ENCODE assay signal across 17 mouse cellular contexts in genomic region chr14:73057764-73058163, GRCm38 (mm10). TPM values are rescaled to one million over a fixed set of nuclear protein-coding genes. Genes with fewer than 3 reads are reported as not detected.
DNase-seq lines count a peak whose midpoint lies in the region; ATAC-seq and TF ChIP-seq lines count a peak whose summit lies in the region.
"Had no signal": no experiment of that assay in that cellular context is flagged by ENCODE, and none has a peak within 500 bp of the region (broad histone marks: within the 10 kb centered on the region; RNA-seq: fewer than 3 reads in every experiment).

No protein-coding gene starts in this region.

- no peak for ATAC-seq in midbrain, postnatal 0 days (ENCODE audit: low FRiP score)
- ATAC-seq in midbrain, embryonic 11.5 days (ENCODE audit: low FRiP score), result no peak
- 0 out of 2 replicates have a peak, but pooled peaks have one; percentile 29 for ATAC-seq in granulocyte monocyte progenitor cell, adult 5-6 weeks (replicated peaks; ENCODE audit: poor library complexity, severe bottlenecking)
- ATAC-seq in liver, embryonic 11.5 days (replicated peaks; ENCODE audit: low FRiP score), result no peak
- ATAC-seq: hindbrain, embryonic 16.5 days had no signal

- H3K9me3 ChIP-seq in midbrain, postnatal 0 days (ENCODE audit: low read length), result no peaks in the 10 kb centered on the region
- no peaks in the 10 kb centered on the region; the same call in 1 of the 2 replicates for H3K9me3 ChIP-seq in midbrain, embryonic 11.5 days (ENCODE audit: control insufficient read depth, low read length)
- H3K9me3 ChIP-seq in liver, embryonic 11.5 days (ENCODE audit: control insufficient read depth, low read length), result no peaks in the 10 kb centered on the region
- H3K9me3 ChIP-seq: embryonic facial prominence, embryonic 13.5 days; forebrain, embryonic 10.5 days; midbrain, embryonic 10.5 days had no signal

- H3K27ac ChIP-seq in midbrain, postnatal 0 days (ENCODE audit: low read depth, low read length), result no peak overlapping the region
- no peak overlapping the region for H3K27ac ChIP-seq in midbrain, embryonic 11.5 days (ENCODE audit: low read depth, low read length)
- H3K27ac ChIP-seq in small intestine, adult 2 months (ENCODE audit: insufficient read depth, low read depth, low read length), result peak overlapping the region; percentile 8; the same call in 1 of the 2 replicates
- H3K27ac ChIP-seq in liver, embryonic 11.5 days (ENCODE audit: low read depth, low read length), result no peak overlapping the region
- H3K27ac ChIP-seq: embryonic facial prominence, embryonic 13.5 days; forebrain, embryonic 10.5 days; layer of hippocampus, adult 2 months; midbrain, embryonic 10.5 days had no signal

- H3K4me3 ChIP-seq in midbrain, postnatal 0 days (ENCODE audit: low read depth, low read length), result no peak overlapping the region
- H3K4me3 ChIP-seq in midbrain, embryonic 11.5 days (ENCODE audit: low read depth, low read length), result no peak overlapping the region
- H3K4me3 ChIP-seq in small intestine, adult 2 months (ENCODE audit: low read depth, low read length), result no peak overlapping the region
- H3K4me3 ChIP-seq in liver, embryonic 11.5 days (ENCODE audit: low read depth, low read length), result no peak overlapping the region
- H3K4me3 ChIP-seq: embryonic facial prominence, embryonic 13.5 days; forebrain, embryonic 10.5 days; layer of hippocampus, adult 2 months; midbrain, embryonic 10.5 days had no signal

- TF ChIP-seq POLR2A in small intestine, adult 2 months (IDR thresholded peaks at IDR 0.05; ENCODE audit: low read depth, low read length), result no peak

- no peaks in the 10 kb centered on the region for H3K36me3 ChIP-seq in midbrain, postnatal 0 days (ENCODE audit: insufficient read depth, low read length)
- H3K36me3 ChIP-seq in midbrain, embryonic 11.5 days (ENCODE audit: control insufficient read depth, insufficient read depth, low read length), result no peaks in the 10 kb centered on the region
- no peaks in the 10 kb centered on the region for H3K36me3 ChIP-seq in small intestine, adult 2 months (ENCODE audit: control insufficient read depth, insufficient read depth, low read length)
- H3K36me3 ChIP-seq in liver, embryonic 11.5 days (ENCODE audit: control insufficient read depth, insufficient read depth, low read length), result no peaks in the 10 kb centered on the region
- H3K36me3 ChIP-seq: embryonic facial prominence, embryonic 13.5 days; forebrain, embryonic 10.5 days; midbrain, embryonic 10.5 days had no signal

- no peak overlapping the region for H3K9ac ChIP-seq in midbrain, postnatal 0 days (replicated peaks; ENCODE audit: low read length, poor library complexity, severe bottlenecking)
- no peak overlapping the region for H3K9ac ChIP-seq in midbrain, embryonic 11.5 days (ENCODE audit: low read length)
- H3K9ac ChIP-seq in liver, embryonic 11.5 days (ENCODE audit: low read depth, low read length), result no peak overlapping the region
- H3K9ac ChIP-seq: embryonic facial prominence, embryonic 13.5 days had no signal

- no peaks in the 10 kb centered on the region for H3K4me1 ChIP-seq in midbrain, postnatal 0 days (ENCODE audit: insufficient read depth, low read length)
- H3K4me1 ChIP-seq in midbrain, embryonic 11.5 days (ENCODE audit: control insufficient read depth, insufficient read depth, low read length), result no peaks in the 10 kb centered on the region
- H3K4me1 ChIP-seq in small intestine, adult 2 months (ENCODE audit: control insufficient read depth, insufficient read depth, insufficient read length, low read length), result peaks cover 7% of the 10 kb centered on the region; the same call in 1 of the 2 replicates
- no peaks in the 10 kb centered on the region for H3K4me1 ChIP-seq in liver, embryonic 11.5 days (replicated peaks; ENCODE audit: control insufficient read depth, insufficient read depth, low read length)
- H3K4me1 ChIP-seq: embryonic facial prominence, embryonic 13.5 days; forebrain, embryonic 10.5 days; midbrain, embryonic 10.5 days had no signal

- TF ChIP-seq CTCF in midbrain, postnatal 0 days (IDR thresholded peaks at IDR 0.05), result no peak
- no peak for TF ChIP-seq CTCF in small intestine, adult 2 months (IDR thresholded peaks at IDR 0.05; ENCODE audit: extremely low read depth, insufficient read length, insufficient replicate concordance, low read depth, low read length)

- no peak overlapping the region for H3K4me2 ChIP-seq in midbrain, postnatal 0 days (ENCODE audit: low read depth, low read length, poor library complexity, severe bottlenecking)
- H3K4me2 ChIP-seq in midbrain, embryonic 11.5 days, result no peak overlapping the region
- no peak overlapping the region for H3K4me2 ChIP-seq in liver, embryonic 11.5 days
- H3K4me2 ChIP-seq: embryonic facial prominence, embryonic 13.5 days had no signal

- 50% methylated on average over 10 of the region's 10 CpGs for WGBS in midbrain, postnatal 0 days
- 72% methylated on average over 10 of the region's 10 CpGs for WGBS in midbrain, embryonic 11.5 days
- WGBS in small intestine, adult 2 months, result 53% methylated on average over 10 of the region's 10 CpGs
- 68% methylated on average over 10 of the region's 10 CpGs for WGBS in liver, embryonic 11.5 days

- peak; percentile 34 for DNase-seq in heart, adult 8-10 months (ENCODE audit: low spot score)
- DNase-seq in heart, adult 11 months, result no peak
- DNase-seq in midbrain, postnatal 0 days (ENCODE audit: low spot score), result peak; percentile 2
- DNase-seq in midbrain, embryonic 11.5 days (ENCODE audit: low spot score, missing footprints), result no peak
- no peak for DNase-seq in MN1 (ENCODE audit: low spot score)
- DNase-seq in liver, embryonic 11.5 days (ENCODE audit: low spot score), result no peak
- DNase-seq: cerebellum, adult 11-12 months; cerebellum, postnatal 36 days; kidney, adult 9 months had no signal

- H3K27me3 ChIP-seq in midbrain, postnatal 0 days (ENCODE audit: insufficient read depth, low read length), result no peaks in the 10 kb centered on the region
- H3K27me3 ChIP-seq in midbrain, embryonic 11.5 days (ENCODE audit: control insufficient read depth, insufficient read depth, low read length), result no peaks in the 10 kb centered on the region
- no peaks in the 10 kb centered on the region for H3K27me3 ChIP-seq in small intestine, adult 2 months (ENCODE audit: control insufficient read depth, insufficient read depth, low read length)
- H3K27me3 ChIP-seq in liver, embryonic 11.5 days (replicated peaks; ENCODE audit: control insufficient read depth, insufficient read depth, low read length), result no peaks in the 10 kb centered on the region
- H3K27me3 ChIP-seq: embryonic facial prominence, embryonic 13.5 days had no signal

RNA-seq across cellular contexts. Expression of gene Cysltr2, which starts 8.8 kb away (rescaled TPM):
- under 1 TPM; 0.14 to 0.41 (median 0.30) TPM for total RNA-seq in heart, adult 8-10 months (2022)
- total RNA-seq in midbrain, postnatal 0 days (2014; rRNA removed), result 0.76 TPM in 1 of 2 replicates, not detected in the other
- polyA plus RNA-seq in midbrain, postnatal 0 days (2015; fragmentation: Nextera tagmentation; extraction: Ambion mirVana), result 0.30 and 0.33 TPM in 2 replicates
- not detected in 2 replicates for polyA plus RNA-seq in midbrain, embryonic 11.5 days (2014; fragmentation: Nextera tagmentation; extraction: Ambion mirVana)
- 1.4 TPM in 1 of 2 replicates, not detected in the other for total RNA-seq in granulocyte monocyte progenitor cell, adult 5-6 weeks (2014; fragmentation: Nextera tagmentation)
- total RNA-seq in granulocyte monocyte progenitor cell, adult 5-6 weeks (2017), result 0.39 TPM in 1 of 2 replicates, not detected in the other
- polyA plus RNA-seq in small intestine, adult 2 months (2012; rRNA removed), result 2.1 and 3.1 TPM in 2 replicates
- polyA plus RNA-seq in liver, embryonic 11.5 days (2014; fragmentation: Nextera tagmentation; extraction: Ambion mirVana), result 0.18 and 0.49 TPM in 2 replicates
- polyA plus RNA-seq: embryonic facial prominence, embryonic 13.5 days; forebrain, embryonic 10.5 days; heart, postnatal 0 days; midbrain, embryonic 10.5 days had no signal

Comparison
In these comparisons a context has a peak if more than half of its experiments do, and no peak if none do; other contexts are left out.
1. DNase-seq: peak in heart, adult 8-10 months (single experiment) and midbrain, postnatal 0 days (single experiment); none in heart, adult 11 months (single experiment), midbrain, embryonic 11.5 days (single experiment), MN1 (single experiment) and liver, embryonic 11.5 days (single experiment).